In the genomic region with DNA sequence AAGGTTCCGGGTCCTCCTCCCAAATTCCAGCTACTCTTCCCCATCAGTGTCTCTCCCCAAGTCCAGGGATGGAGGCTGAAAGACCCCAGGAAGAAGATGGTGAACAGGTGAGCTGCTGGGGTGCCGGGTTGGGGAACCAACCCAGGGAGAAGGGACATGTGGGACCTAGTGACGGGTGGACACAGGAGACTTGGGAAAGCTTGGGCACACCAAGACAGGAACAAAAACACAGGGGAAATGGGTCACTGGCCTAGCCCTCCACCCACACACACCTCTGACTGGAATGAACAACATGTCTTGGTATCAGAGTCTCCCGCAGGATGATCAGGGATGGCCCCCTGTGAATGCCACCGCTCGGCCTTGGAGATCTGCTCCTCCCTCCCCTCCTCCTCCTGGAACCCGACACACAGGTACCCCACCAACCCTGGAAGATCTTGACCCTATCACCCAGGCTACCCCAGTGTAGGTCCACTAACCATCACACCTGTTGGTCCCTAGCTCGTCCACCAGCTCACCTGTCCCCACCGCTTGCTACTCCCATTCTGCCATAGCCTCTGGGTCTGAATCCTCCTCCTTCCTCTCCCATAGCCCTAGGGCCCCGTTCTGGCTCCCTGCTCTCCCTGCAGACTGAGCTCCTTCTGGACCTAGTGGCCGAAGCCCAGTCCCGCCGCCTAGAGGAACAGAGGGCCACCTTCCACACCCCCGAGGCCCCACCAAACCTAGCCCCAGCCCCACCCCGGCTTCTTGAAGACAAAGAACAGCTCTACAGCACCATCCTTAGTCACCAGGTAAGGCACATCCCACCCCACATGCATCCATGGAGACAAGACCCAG, we compare ENCODE assay signal across 8 mouse cellular contexts. TPM values are rescaled to one million over a fixed set of nuclear protein-coding genes. Genes with fewer than 3 reads are reported as not detected.
DNase-seq lines count a peak whose midpoint lies in the region; ATAC-seq and TF ChIP-seq lines count a peak whose summit lies in the region.

No protein-coding gene starts in this region.

- intact Hi-C loops in heart, postnatal 25 days (cut with DNase I): no loop called here

- H3K4me1 ChIP-seq in E14TG2a.4 (replicated peaks; ENCODE audit: low read depth, low read length): peaks cover 84% of the 10 kb centered on the region
- H3K4me1 ChIP-seq in heart, embryonic 13.5 days: peaks cover 77% of the 10 kb centered on the region
- peaks cover 86% of the 10 kb centered on the region for H3K4me1 ChIP-seq in liver, embryonic 13.5 days (replicated peaks)

- peaks cover 20% of the 10 kb centered on the region for H3K36me3 ChIP-seq in E14TG2a.4 (ENCODE audit: insufficient read depth, low read length)
- peaks cover 16% of the 10 kb centered on the region for H3K36me3 ChIP-seq in heart, embryonic 13.5 days
- H3K36me3 ChIP-seq in liver, embryonic 13.5 days: peaks cover 15% of the 10 kb centered on the region

- peak overlapping the region; percentile 91 for H3K4me2 ChIP-seq in heart, embryonic 13.5 days
- H3K4me2 ChIP-seq in liver, embryonic 13.5 days: peak overlapping the region; percentile 99

- peak overlapping the region; percentile 81 for H3K4me3 ChIP-seq in E14TG2a.4 (replicated peaks; ENCODE audit: low read length)
- peak overlapping the region; percentile 24 for H3K4me3 ChIP-seq in heart, embryonic 13.5 days
- peak overlapping the region; percentile 85 for H3K4me3 ChIP-seq in liver, embryonic 13.5 days (replicated peaks)

- DNase-seq in heart, adult 11 months: peak; percentile 96
- DNase-seq in heart, postnatal 25 days (ENCODE audit: low spot score): no peak
- no peak for DNase-seq in liver, embryonic 13.5 days
- peak; percentile 45 for DNase-seq in thymus, postnatal 25 days
- no peak for DNase-seq in ovary, postnatal 36 days (ENCODE audit: low spot score)
- no peak for DNase-seq in left cerebral cortex, adult 18-20 months (ENCODE audit: low spot score in 2 of 2)

- peaks cover 3% of the 10 kb centered on the region; the same call in 1 of the 2 replicates for H3K27me3 ChIP-seq in E14TG2a.4 (ENCODE audit: insufficient read depth, low read length)
- H3K27me3 ChIP-seq in heart, embryonic 13.5 days (replicated peaks): no peaks in the 10 kb centered on the region
- H3K27me3 ChIP-seq in liver, embryonic 13.5 days: peaks cover 10% of the 10 kb centered on the region; the same call in 1 of the 2 replicates

- H3K27ac ChIP-seq in heart, embryonic 13.5 days (replicated peaks): peak overlapping the region; percentile 98
- peak overlapping the region; percentile 92 for H3K27ac ChIP-seq in liver, embryonic 13.5 days

- no peak for ATAC-seq in heart, embryonic 13.5 days (ENCODE audit: extremely low read depth, insufficient number of reproducible peaks, low FRiP score, low TSS enrichment)
- ATAC-seq in liver, embryonic 13.5 days (ENCODE audit: low read depth): no peak

- no peak for TF ChIP-seq CTCF in E14TG2a.4 (conservative IDR thresholded peaks at IDR 0.05; ENCODE audit: low read length)

- WGBS in heart, embryonic 13.5 days: 63% methylated on average over 15 of the region's 15 CpGs
- 43% methylated on average over 15 of the region's 15 CpGs for WGBS in liver, embryonic 13.5 days (ENCODE audit: insufficient replicate concordance)

- H3K9ac ChIP-seq in heart, embryonic 13.5 days: peak overlapping the region; percentile 100
- H3K9ac ChIP-seq in liver, embryonic 13.5 days: peak overlapping the region; percentile 89

- no peaks in the 10 kb centered on the region for H3K9me3 ChIP-seq in E14TG2a.4 (ENCODE audit: low read length)
- no peaks in the 10 kb centered on the region for H3K9me3 ChIP-seq in heart, embryonic 13.5 days
- H3K9me3 ChIP-seq in liver, embryonic 13.5 days (replicated peaks): no peaks in the 10 kb centered on the region

RNA-seq across cellular contexts. Expression of a gene that starts 0.7 kb away (rescaled TPM):
- total RNA-seq in heart, postnatal 25 days (2021): 10 to 100 TPM; 17.6 to 17.8 TPM
- 7.0 and 7.3 TPM in 2 replicates for polyA plus RNA-seq in heart, embryonic 13.5 days (2015; fragmentation: Nextera tagmentation; extraction: Ambion mirVana)
- 3.8 TPM in 2 replicates for polyA plus RNA-seq in liver, embryonic 13.5 days (2015; fragmentation: Nextera tagmentation; extraction: Ambion mirVana)
- total RNA-seq in left cerebral cortex, adult 18-20 months (2021): 10 to 100 TPM; 58.4 to 64.5 TPM

RNA-seq across cellular contexts. Expression of a gene that starts 0.8 kb away (rescaled TPM):
- total RNA-seq in heart, postnatal 25 days (2021): 1 to 10 TPM; 4.1 to 4.2 TPM
- 6.8 and 7.0 TPM in 2 replicates for polyA plus RNA-seq in heart, embryonic 13.5 days (2015; fragmentation: Nextera tagmentation; extraction: Ambion mirVana)
- polyA plus RNA-seq in liver, embryonic 13.5 days (2015; fragmentation: Nextera tagmentation; extraction: Ambion mirVana): 8.5 and 8.9 TPM in 2 replicates
- 1 to 10 TPM; 2.5 to 3.0 TPM for total RNA-seq in left cerebral cortex, adult 18-20 months (2021)

RNA-seq across cellular contexts. Expression of a gene that starts 7.3 kb away (rescaled TPM):
- under 1 TPM in 1 of 2 experiments, not detected in 1; 0.56 TPM for total RNA-seq in heart, postnatal 25 days (2021)
- 3.7 and 4.0 TPM in 2 replicates for polyA plus RNA-seq in heart, embryonic 13.5 days (2015; fragmentation: Nextera tagmentation; extraction: Ambion mirVana)
- polyA plus RNA-seq in liver, embryonic 13.5 days (2015; fragmentation: Nextera tagmentation; extraction: Ambion mirVana): 0.68 and 0.72 TPM in 2 replicates
- under 1 TPM; 0.45 to 0.58 TPM for total RNA-seq in left cerebral cortex, adult 18-20 months (2021)

RNA-seq across cellular contexts. Expression of a gene that starts 13.1 kb away (rescaled TPM):
- total RNA-seq in heart, postnatal 25 days (2021): 10 to 100 TPM; 34.9 to 35.0 TPM
- polyA plus RNA-seq in heart, embryonic 13.5 days (2015; fragmentation: Nextera tagmentation; extraction: Ambion mirVana): 106 and 120 TPM in 2 replicates
- 86.1 and 93.6 TPM in 2 replicates for polyA plus RNA-seq in liver, embryonic 13.5 days (2015; fragmentation: Nextera tagmentation; extraction: Ambion mirVana)
- 10 to 100 TPM; 74.2 to 75.9 TPM for total RNA-seq in left cerebral cortex, adult 18-20 months (2021)

RNA-seq across cellular contexts. Expression of a gene that starts 13.7 kb away (rescaled TPM):
- 10 to 100 TPM; 65.8 to 66.8 TPM for total RNA-seq in heart, postnatal 25 days (2021)
- polyA plus RNA-seq in heart, embryonic 13.5 days (2015; fragmentation: Nextera tagmentation; extraction: Ambion mirVana): 53.6 and 54.2 TPM in 2 replicates
- 24.9 and 27.0 TPM in 2 replicates for polyA plus RNA-seq in liver, embryonic 13.5 days (2015; fragmentation: Nextera tagmentation; extraction: Ambion mirVana)
- 100 to 1,000 TPM; 165 to 169 TPM for total RNA-seq in left cerebral cortex, adult 18-20 months (2021)

Comparison
In these comparisons a context has a peak if more than half of its experiments do, and no peak if none do; other contexts are left out.
1. DNase-seq: peak in heart, adult 11 months (single experiment) and thymus, postnatal 25 days (single experiment); none in heart, postnatal 25 days (single experiment), liver, embryonic 13.5 days (single experiment), ovary, postnatal 36 days (single experiment) and left cerebral cortex, adult 18-20 months (0 of 2).
2. H3K4me3 ChIP-seq: peak in every context shown above with its lines; median percentile 85 in liver, embryonic 13.5 days; 81 in E14TG2a.4; 24 in heart, embryonic 13.5 days.